Mouse (Mus musculus): Measurements from ENCODE around the gene Anxa3.

DNA sequence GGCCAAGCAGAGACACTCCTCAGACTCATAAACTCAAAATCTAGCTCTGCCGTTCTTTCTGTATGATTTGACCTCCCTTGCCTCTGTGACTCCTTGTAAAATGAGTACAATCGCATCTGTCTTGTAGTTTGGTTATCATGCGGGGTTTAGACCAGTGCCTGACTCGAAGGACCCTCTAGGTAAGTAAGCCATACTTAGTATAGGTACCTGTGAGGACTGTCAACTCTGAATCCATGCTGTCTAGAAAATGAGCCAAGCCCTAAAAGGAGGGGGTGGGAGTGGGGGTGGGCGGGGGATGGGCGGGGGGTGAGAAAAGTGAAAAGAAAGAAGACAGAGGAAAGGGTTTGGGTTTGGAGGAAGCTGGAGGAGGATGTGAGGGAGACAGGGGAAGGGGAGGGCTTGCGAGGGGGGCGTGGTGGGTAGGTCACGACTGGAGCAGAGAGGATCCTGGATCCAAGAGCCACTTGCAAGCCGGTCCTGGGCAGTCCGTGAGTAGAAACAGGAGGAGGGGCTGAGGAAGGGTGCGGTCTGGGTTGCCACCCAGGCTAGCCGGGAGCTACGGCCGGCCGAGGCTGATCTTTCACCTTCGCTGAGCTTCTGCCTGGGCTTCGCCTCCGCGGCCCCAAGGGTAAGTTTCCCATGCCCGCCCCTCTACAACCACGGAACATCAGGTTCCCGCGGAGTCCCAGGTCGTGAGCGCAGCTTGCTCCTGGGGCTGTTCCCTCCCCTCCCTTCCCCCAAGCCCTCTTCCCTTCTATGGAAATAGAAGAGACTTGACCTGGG lies at the start of gene Anxa3:
- no peak for TF ChIP-seq CTCF (IDR thresholded peaks at IDR 0.05 in 2 of 3, conservative IDR thresholded peaks at IDR 0.05 in 1 of 3; ENCODE audit: control insufficient read depth in 1 of 3, insufficient read depth in 1 of 3, low read depth in 2 of 3, low read length in 3 of 3, poor library complexity in 1 of 3, severe bottlenecking in 1 of 3)
- no peak for TF ChIP-seq SMC3 (IDR thresholded peaks at IDR 0.05; ENCODE audit: low read depth, low read length)
- no peak for TF ChIP-seq CHD2 (IDR thresholded peaks at IDR 0.05; ENCODE audit: low read length)
- no peak for TF ChIP-seq JUND (IDR thresholded peaks at IDR 0.05; ENCODE audit: low read depth, low read length)
- no peak for TF ChIP-seq ZNF384 (IDR thresholded peaks at IDR 0.05; ENCODE audit: low read depth, low read length)
- TF ChIP-seq TBP (IDR thresholded peaks at IDR 0.05; ENCODE audit: low read depth, low read length), result no peak
